Mouse (Mus musculus): ENCODE data around the gene Nol10. TPM values are rescaled to one million over a fixed set of nuclear protein-coding genes. Genes with fewer than 3 reads are reported as not detected.

Nol10 gene
- 7.5 and 8.1 TPM in 2 replicates for polyA plus RNA-seq (2015; fragmentation: Nextera tagmentation; extraction: Ambion mirVana)

DNA sequence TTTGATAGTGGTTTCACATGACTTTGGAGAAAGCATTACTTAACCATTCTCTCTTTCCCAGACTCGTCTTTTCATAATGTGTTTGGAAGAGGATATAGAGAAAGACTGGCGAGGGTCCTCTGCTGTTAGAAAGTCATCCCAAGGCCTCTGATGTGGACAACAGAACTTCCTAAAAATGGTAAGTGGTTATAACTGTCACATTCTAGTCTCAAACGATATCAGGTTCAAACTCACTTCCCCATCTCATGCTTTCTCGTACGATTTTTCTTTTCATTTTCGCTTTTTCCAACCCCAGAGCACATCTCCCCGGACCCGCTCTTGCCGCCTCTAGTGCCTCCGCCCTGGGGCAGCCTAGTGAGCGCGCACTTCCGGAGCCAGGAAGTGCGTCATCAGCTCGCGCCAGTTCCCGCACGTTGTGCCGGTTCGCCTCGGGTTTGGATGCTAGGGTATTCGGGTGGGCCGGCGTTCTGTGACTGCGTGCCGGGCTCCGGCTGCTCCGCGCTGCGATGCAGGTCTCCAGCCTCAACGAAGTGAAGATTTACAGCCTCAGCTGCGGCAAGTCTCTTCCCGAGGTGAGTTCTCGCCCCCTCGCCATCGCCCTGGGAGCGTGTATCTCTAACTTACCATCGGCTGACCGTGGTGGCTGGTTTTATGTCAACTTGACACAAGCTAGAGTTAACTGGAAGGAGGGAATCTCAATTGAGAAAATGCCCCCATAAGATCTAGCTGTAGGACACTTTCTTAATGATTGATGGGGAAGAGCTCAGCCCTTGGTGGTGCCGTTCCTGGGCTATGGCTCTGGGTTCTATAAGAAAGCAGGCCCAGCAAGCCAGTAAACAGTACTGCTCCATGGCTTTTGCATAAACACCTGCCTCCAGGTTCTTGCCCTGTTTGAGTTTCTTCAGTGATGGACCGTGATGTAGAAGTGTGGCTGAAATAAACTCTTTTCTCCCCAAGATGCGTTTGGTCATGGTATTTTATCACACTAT, at the start of gene Nol10:
Gene Nol10, plus strand, starts transcription at position 411 of the 989 bp plus-strand sequence.
- peak within 1 kb of the TSS; percentile 87 for H3K4me2 ChIP-seq (ENCODE audit: low read depth, low read length)
- H3K36me3 ChIP-seq (ENCODE audit: control insufficient read depth, insufficient read depth) = peaks cover 4% of the 10 kb centered on the region
- peak within 1 kb of the TSS; percentile 89 for H3K4me3 ChIP-seq (ENCODE audit: low read depth, low read length)
- H3K9ac ChIP-seq (ENCODE audit: low read depth, low read length) = peak within 1 kb of the TSS; percentile 70
- no peaks in the 10 kb centered on the region for H3K9me3 ChIP-seq (replicated peaks; ENCODE audit: control insufficient read depth, low read length)
- H3K27ac ChIP-seq (ENCODE audit: low read length) = no peak within 1 kb of the TSS
- peaks cover 13% of the 10 kb centered on the region for H3K4me1 ChIP-seq (ENCODE audit: control insufficient read depth, low read depth, low read length)
- ATAC-seq (ENCODE audit: low read depth) = peak; percentile 97
- under 1% methylated on average over 42 of the region's 42 CpGs for WGBS (ENCODE audit: insufficient replicate concordance)
- no peaks in the 10 kb centered on the region for H3K27me3 ChIP-seq (ENCODE audit: control insufficient read depth, insufficient read depth, low read depth, low read length)

DNA sequence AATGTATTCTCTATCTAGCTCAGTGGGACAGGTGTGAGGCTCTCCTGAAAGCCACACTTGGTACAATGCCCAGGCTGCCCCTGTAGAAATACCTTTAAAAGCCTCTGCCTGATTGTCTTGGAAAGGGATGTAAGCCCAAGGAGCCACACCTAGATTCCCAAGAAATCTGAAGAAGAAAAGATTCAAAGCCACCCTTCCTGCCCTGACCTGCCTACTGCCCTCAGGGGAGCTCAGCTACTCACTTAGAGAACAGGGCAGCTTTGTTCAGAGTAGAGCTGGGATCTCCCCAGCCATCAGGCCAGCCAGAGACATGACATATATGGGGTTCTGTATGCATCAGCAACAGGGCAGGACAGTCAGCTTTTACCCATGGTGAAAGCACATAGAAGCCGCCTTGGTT, 48.4 kb upstream of the Nol10 start:
- no peak for ATAC-seq (ENCODE audit: low read depth)
- Histone ChIP-seq H3K36me3 (ENCODE audit: control insufficient read depth, insufficient read depth) (no peaks in the 10 kb centered on the region), H3K9me3 (replicated peaks; ENCODE audit: control insufficient read depth, low read length) (no peaks in the 10 kb centered on the region), H3K4me2 (ENCODE audit: low read depth, low read length) (no peak overlapping the region), H3K9ac (ENCODE audit: low read depth, low read length) (no peak overlapping the region), H3K27me3 (ENCODE audit: control insufficient read depth, insufficient read depth, low read depth, low read length) (no peaks in the 10 kb centered on the region), H3K4me1 (ENCODE audit: control insufficient read depth, low read depth, low read length) (no peaks in the 10 kb centered on the region), H3K27ac (ENCODE audit: low read length) (no peak overlapping the region), H3K4me3 (ENCODE audit: low read depth, low read length) (no peak overlapping the region)
- 65% methylated on average over 1 of the region's 1 CpGs for WGBS (ENCODE audit: insufficient replicate concordance)

DNA sequence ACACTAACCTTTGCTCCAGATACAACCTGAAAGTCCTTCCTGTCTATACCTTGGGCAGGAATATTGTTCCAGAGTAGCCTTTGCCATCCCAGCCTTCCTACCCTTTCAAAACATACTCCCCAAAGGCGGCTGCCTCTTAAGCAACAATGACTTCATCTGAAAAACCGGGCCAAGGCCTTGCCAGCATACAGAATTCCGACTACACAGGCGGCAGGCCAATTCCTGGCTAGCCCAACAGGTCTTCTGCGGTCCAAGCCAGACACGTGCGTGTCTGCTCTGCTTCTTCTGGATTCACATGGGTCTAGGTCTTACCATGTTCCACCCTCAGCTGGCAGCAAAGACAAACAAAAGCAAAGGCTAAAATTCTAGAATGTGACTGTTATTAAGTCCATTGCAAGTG, 42.8 kb upstream of the Nol10 start:
- no peaks in the 10 kb centered on the region for H3K27me3 ChIP-seq (ENCODE audit: control insufficient read depth, insufficient read depth, low read depth, low read length)
- no peak overlapping the region for H3K27ac ChIP-seq (ENCODE audit: low read length)
- 69% methylated on average over 7 of the region's 7 CpGs for WGBS (ENCODE audit: insufficient replicate concordance)
- H3K9ac ChIP-seq (ENCODE audit: low read depth, low read length) = no peak overlapping the region
- H3K9me3 ChIP-seq (replicated peaks; ENCODE audit: control insufficient read depth, low read length) = no peaks in the 10 kb centered on the region
- no peaks in the 10 kb centered on the region for H3K4me1 ChIP-seq (ENCODE audit: control insufficient read depth, low read depth, low read length)
- no peak overlapping the region for H3K4me3 ChIP-seq (ENCODE audit: low read depth, low read length)
- no peak overlapping the region for H3K4me2 ChIP-seq (ENCODE audit: low read depth, low read length)
- H3K36me3 ChIP-seq (ENCODE audit: control insufficient read depth, insufficient read depth) = no peaks in the 10 kb centered on the region
- no peak for ATAC-seq (ENCODE audit: low read depth)

DNA sequence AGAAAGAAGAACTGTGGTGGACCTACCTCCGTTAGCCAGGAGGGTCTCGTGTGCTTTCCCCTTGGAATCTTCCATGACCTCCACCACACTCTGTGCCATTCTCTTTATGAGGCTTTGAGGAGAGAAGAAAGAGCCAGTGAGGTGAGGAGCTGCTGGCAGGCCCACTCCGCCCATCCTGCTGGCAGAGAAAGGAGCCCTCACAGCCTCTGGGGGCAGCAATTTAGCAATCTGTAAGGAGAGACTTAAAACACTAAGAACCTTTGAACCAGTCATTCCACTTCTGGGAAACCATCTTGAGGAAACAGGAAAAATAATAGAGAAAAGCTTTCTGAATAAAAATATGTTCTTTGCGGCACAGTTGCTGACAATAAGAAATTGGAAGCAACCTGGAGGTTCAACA, 40.0 kb upstream of the Nol10 start:
- Histone ChIP-seq H3K27me3 (ENCODE audit: control insufficient read depth, insufficient read depth, low read depth, low read length) (no peaks in the 10 kb centered on the region), H3K9me3 (replicated peaks; ENCODE audit: control insufficient read depth, low read length) (no peaks in the 10 kb centered on the region), H3K9ac (ENCODE audit: low read depth, low read length) (no peak overlapping the region), H3K27ac (ENCODE audit: low read length) (no peak overlapping the region), H3K4me3 (ENCODE audit: low read depth, low read length) (no peak overlapping the region), H3K4me2 (ENCODE audit: low read depth, low read length) (no peak overlapping the region), H3K36me3 (ENCODE audit: control insufficient read depth, insufficient read depth) (no peaks in the 10 kb centered on the region), H3K4me1 (ENCODE audit: control insufficient read depth, low read depth, low read length) (no peaks in the 10 kb centered on the region)
- ATAC-seq (ENCODE audit: low read depth) = no peak
- 36% methylated on average over 4 of the region's 4 CpGs for WGBS (ENCODE audit: insufficient replicate concordance)

DNA sequence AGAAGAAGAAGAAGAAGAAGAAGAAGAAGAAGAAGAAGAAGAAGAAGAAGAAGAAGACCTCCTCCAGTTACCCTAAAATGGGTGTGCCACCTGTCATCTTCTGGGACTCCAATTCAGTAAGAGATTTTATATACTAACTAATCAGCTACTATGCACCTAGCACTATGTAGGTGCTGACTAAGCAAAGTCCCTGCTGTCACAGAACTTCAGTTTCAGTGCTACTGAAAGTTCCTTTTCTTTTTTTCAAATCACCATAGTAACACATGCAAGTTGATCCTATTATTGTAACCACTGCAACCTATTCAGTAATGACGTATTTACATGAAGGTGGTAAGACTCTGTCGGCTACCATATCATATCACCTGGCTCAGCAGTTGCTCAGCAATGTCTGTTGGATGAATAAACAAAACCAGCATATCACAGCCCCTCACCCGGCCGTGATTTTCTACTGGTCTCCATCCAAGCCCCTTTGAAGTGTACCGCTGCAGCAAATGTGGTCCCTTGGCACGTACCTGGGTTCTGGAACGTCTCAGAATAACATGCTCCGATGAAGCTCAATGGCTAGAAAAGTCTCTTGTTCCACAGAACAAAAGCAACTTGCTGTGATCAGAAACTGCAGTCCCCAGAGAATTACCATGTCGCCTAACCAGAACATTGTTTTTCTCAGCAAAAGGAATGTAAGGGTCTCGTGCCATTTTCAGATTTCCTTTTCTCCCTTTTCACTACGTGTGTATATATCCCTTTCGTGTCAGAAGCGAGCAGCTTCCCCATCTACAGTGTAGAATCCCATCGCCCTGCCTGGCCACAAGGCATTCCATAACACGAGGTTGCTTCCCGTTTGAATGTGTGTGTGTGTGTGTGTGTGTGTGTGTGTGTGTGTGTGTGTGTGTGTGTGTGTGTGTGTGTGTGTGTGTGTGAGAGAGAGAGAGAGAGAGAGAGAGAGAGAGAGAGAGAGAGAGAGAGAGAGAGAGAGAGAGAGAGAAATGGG, 37.1 kb upstream of the Nol10 start:
- H3K27ac ChIP-seq (ENCODE audit: low read length) = no peak overlapping the region
- no peak overlapping the region for H3K4me2 ChIP-seq (ENCODE audit: low read depth, low read length)
- ATAC-seq (ENCODE audit: low read depth) = no peak
- WGBS (ENCODE audit: insufficient replicate concordance) = 55% methylated on average over 16 of the region's 16 CpGs
- no peak overlapping the region for H3K4me3 ChIP-seq (ENCODE audit: low read depth, low read length)
- no peaks in the 10 kb centered on the region for H3K9me3 ChIP-seq (replicated peaks; ENCODE audit: control insufficient read depth, low read length)
- no peaks in the 10 kb centered on the region for H3K27me3 ChIP-seq (ENCODE audit: control insufficient read depth, insufficient read depth, low read depth, low read length)
- H3K36me3 ChIP-seq (ENCODE audit: control insufficient read depth, insufficient read depth) = no peaks in the 10 kb centered on the region
- no peaks in the 10 kb centered on the region for H3K4me1 ChIP-seq (ENCODE audit: control insufficient read depth, low read depth, low read length)
- no peak overlapping the region for H3K9ac ChIP-seq (ENCODE audit: low read depth, low read length)

DNA sequence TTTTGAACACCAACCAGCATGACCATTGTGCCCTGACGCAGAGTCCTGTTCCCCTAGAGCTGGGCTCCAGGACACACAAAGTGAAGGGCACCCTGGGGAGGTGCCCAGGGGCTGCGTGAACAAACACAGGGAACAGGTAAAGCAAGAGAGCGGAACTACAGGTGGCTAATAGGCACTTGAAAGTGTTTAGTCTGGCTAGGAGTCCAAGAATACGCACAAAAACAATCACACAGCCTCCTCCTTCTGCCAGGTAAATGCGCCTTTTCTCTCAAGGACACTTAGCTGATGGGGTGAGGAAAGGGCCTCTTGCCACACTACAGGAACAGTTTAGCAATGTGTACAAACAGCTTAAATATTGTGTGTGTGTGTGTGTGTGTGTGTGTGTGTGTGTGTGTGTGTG, 32.2 kb upstream of the Nol10 start:
- Histone ChIP-seq H3K27ac (ENCODE audit: low read length) (no peak overlapping the region), H3K4me1 (ENCODE audit: control insufficient read depth, low read depth, low read length) (no peaks in the 10 kb centered on the region), H3K36me3 (ENCODE audit: control insufficient read depth, insufficient read depth) (no peaks in the 10 kb centered on the region), H3K27me3 (ENCODE audit: control insufficient read depth, insufficient read depth, low read depth, low read length) (no peaks in the 10 kb centered on the region; the same call in 1 of the 2 replicates), H3K9me3 (replicated peaks; ENCODE audit: control insufficient read depth, low read length) (no peaks in the 10 kb centered on the region), H3K4me2 (ENCODE audit: low read depth, low read length) (no peak overlapping the region), H3K4me3 (ENCODE audit: low read depth, low read length) (no peak overlapping the region), H3K9ac (ENCODE audit: low read depth, low read length) (no peak overlapping the region)
- ATAC-seq (ENCODE audit: low read depth) = no peak
- 66% methylated on average over 5 of the region's 5 CpGs for WGBS (ENCODE audit: insufficient replicate concordance)

DNA sequence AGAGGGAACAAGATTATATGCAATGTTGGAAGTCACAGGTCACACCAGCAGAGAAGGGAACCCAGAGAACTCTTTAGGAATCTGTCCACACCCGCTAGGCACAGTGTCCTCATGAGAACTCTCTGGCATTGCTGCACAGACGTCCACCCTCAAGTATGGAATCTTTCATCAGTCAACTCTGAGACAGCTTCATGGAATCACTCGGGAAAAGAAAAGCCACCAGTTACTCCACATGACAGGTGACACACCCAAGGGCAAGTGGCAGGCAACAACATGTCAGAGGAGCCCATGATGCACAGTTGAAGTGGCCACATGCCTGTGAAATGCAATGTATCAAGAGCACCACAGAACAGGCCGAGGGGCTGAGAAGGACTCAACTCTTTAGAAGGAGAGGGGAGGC, 30.3 kb upstream of the Nol10 start:
- Histone ChIP-seq H3K4me1 (ENCODE audit: control insufficient read depth, low read depth, low read length) (no peaks in the 10 kb centered on the region), H3K4me3 (ENCODE audit: low read depth, low read length) (no peak overlapping the region), H3K9me3 (replicated peaks; ENCODE audit: control insufficient read depth, low read length) (no peaks in the 10 kb centered on the region), H3K4me2 (ENCODE audit: low read depth, low read length) (no peak overlapping the region), H3K9ac (ENCODE audit: low read depth, low read length) (no peak overlapping the region), H3K36me3 (ENCODE audit: control insufficient read depth, insufficient read depth) (no peaks in the 10 kb centered on the region), H3K27me3 (ENCODE audit: control insufficient read depth, insufficient read depth, low read depth, low read length) (no peaks in the 10 kb centered on the region; the same call in 1 of the 2 replicates), H3K27ac (ENCODE audit: low read length) (no peak overlapping the region)
- 52% methylated on average over 4 of the region's 4 CpGs for WGBS (ENCODE audit: insufficient replicate concordance)
- no peak for ATAC-seq (ENCODE audit: low read depth)

DNA sequence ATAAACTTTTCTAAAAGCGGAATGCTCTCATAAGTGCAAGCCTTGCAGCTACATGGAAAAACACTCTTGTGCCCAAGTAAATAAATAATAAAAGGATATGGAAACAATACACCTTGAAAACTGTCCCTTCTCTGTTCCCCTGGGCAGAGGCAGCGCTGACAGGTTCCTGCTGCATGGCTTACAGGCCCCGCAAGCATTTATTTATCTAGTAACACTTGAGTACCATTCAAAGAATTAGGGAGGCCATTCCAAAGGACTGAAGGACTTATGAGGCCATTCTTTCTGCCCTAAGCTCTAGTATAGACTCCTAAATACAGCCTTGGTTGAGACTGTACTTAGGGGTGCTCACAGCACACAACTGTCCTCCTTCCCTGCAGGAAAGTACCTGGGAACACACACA, 29.8 kb upstream of the Nol10 start:
- Histone ChIP-seq H3K4me1 (ENCODE audit: control insufficient read depth, low read depth, low read length) (no peaks in the 10 kb centered on the region), H3K36me3 (ENCODE audit: control insufficient read depth, insufficient read depth) (no peaks in the 10 kb centered on the region), H3K4me2 (ENCODE audit: low read depth, low read length) (no peak overlapping the region), H3K27me3 (ENCODE audit: control insufficient read depth, insufficient read depth, low read depth, low read length) (peaks cover 5% of the 10 kb centered on the region), H3K9me3 (replicated peaks; ENCODE audit: control insufficient read depth, low read length) (no peaks in the 10 kb centered on the region), H3K9ac (ENCODE audit: low read depth, low read length) (no peak overlapping the region), H3K4me3 (ENCODE audit: low read depth, low read length) (no peak overlapping the region), H3K27ac (ENCODE audit: low read length) (no peak overlapping the region)
- ATAC-seq (ENCODE audit: low read depth) = no peak
- 68% methylated on average over 3 of the region's 3 CpGs for WGBS (ENCODE audit: insufficient replicate concordance)

Measured in liver, embryonic 16.5 days (tissue).